Mouse (Mus musculus) liver, embryonic 16.5 days (tissue): ENCODE results near the gene B3gnt8. TPM values are rescaled to one million over a fixed set of nuclear protein-coding genes. Genes with fewer than 3 reads are reported as not detected.

Experiments used
- ATAC-seq: fragments of 200-750 bp; cut with Nextera tagmentation; 2 replicates; pipeline ENCODE4 v1.8.0; 2017; ENCODE audit warnings: low read depth, mild to moderate bottlenecking, moderate number of reproducible peaks, moderate library complexity
- H3K27ac ChIP-seq: fragments of 300-500 bp; sonication (generic); 2 replicates; pipeline ENCODE4 v1.5.1; 2014; ENCODE audit warnings: mild to moderate bottlenecking, low read length
- H3K27me3 ChIP-seq: fragments of 300-500 bp; sonication (generic); 2 replicates; pipeline ENCODE4 v1.6.1; 2014; ENCODE audit warnings: low read depth, low read length, mixed read lengths; ENCODE audit not compliant: control insufficient read depth, insufficient read depth
- H3K36me3 ChIP-seq: fragments of 300-500 bp; sonication (generic); 2 replicates; pipeline ENCODE4 v1.6.1; 2014; ENCODE audit warnings: mild to moderate bottlenecking; ENCODE audit not compliant: control insufficient read depth, insufficient read depth
- H3K4me1 ChIP-seq: fragments of 300-500 bp; sonication (generic); 2 replicates; pipeline ENCODE4 v1.6.1; 2014; ENCODE audit warnings: low read depth, low read length, mixed read lengths; ENCODE audit not compliant: control insufficient read depth
- H3K4me2 ChIP-seq: fragments of 300-500 bp; sonication (generic); 2 replicates; pipeline ENCODE4 v1.6.1; 2014; ENCODE audit warnings: low read depth, low read length, mixed read lengths
- H3K4me3 ChIP-seq: fragments of 300-500 bp; sonication (generic); 2 replicates; pipeline ENCODE4 v1.5.1; 2014; ENCODE audit warnings: low read depth, mild to moderate bottlenecking, low read length
- H3K9ac ChIP-seq: fragments of 300-500 bp; sonication (generic); 2 replicates; pipeline ENCODE4 v1.6.1; 2014; ENCODE audit warnings: low read depth, low read length
- H3K9me3 ChIP-seq: fragments of 300-500 bp; sonication (generic); replicated peaks from 2 replicates; pipeline ENCODE4 v1.6.1; 2016; ENCODE audit warnings: low read length; ENCODE audit not compliant: control insufficient read depth
- WGBS: fragments of 180-500 bp; shearing (Covaris S2); extraction: QIAGEN DNeasy Blood & Tissue Kit; methylation state at CpG from one replicate; pipeline ENCODE4 v1.1.7; 2014; ENCODE audit not compliant: insufficient replicate concordance; 5-methylcytosine and 5-hydroxymethylcytosine counted together
- polyA plus RNA-seq: library from polyadenylated mRNA; unstranded; fragments of >200 nt; fragmentation: Nextera tagmentation; extraction: Ambion mirVana; gene quantifications from 2 replicates; pipeline ENCODE4 v1.2.1, GENCODE M21; 2015

The B3gnt8 gene
- polyA plus RNA-seq, 1 experiment from 2014 or later: 3.1 TPM

GRCm38 (mm10) chr7:25615706-25616011 is 10.8 kb upstream of the B3gnt8 start, which contains the start of gene Erich4:
Gene Erich4 (minus strand): TSS chr7:25615892.
- no peak for ATAC-seq
- H3K9me3 ChIP-seq: no peaks in the 10 kb centered on the region
- H3K27ac ChIP-seq: no peak within 1 kb of the TSS
- 50% methylated on average over 5 of the region's 5 CpGs for WGBS
- no peak within 1 kb of the TSS for H3K4me3 ChIP-seq
- no peaks in the 10 kb centered on the region for H3K27me3 ChIP-seq
- no peak within 1 kb of the TSS for H3K4me2 ChIP-seq
- no peak within 1 kb of the TSS for H3K9ac ChIP-seq
- peaks cover 12% of the 10 kb centered on the region for H3K4me1 ChIP-seq
- no peaks in the 10 kb centered on the region for H3K36me3 ChIP-seq

- Histone ChIP-seq H3K4me2 (no peak overlapping the region), H3K27me3 (no peaks in the 10 kb centered on the region), H3K27ac (no peak overlapping the region), H3K4me3 (no peak overlapping the region), H3K4me1 (peaks cover 12% of the 10 kb centered on the region), H3K9me3 (no peaks in the 10 kb centered on the region), H3K9ac (no peak overlapping the region), H3K36me3 (no peaks in the 10 kb centered on the region)
- WGBS: 63% methylated on average over 10 of the region's 10 CpGs
- no peak for ATAC-seq
Measured at GRCm38 (mm10) chr7:25617376-25618160, 8.9 kb upstream of the B3gnt8 start.

- Histone ChIP-seq H3K27ac (no peak within 1 kb of the TSS), H3K27me3 (no peaks in the 10 kb centered on the region), H3K9ac (peak within 1 kb of the TSS; percentile 61), H3K4me2 (peak within 1 kb of the TSS; percentile 80), H3K4me1 (peaks cover 12% of the 10 kb centered on the region), H3K36me3 (no peaks in the 10 kb centered on the region), H3K9me3 (no peaks in the 10 kb centered on the region), H3K4me3 (peak within 1 kb of the TSS; percentile 76)
- peak; percentile 93 for ATAC-seq
- WGBS: 1% methylated on average over 53 of the region's 53 CpGs
Measured at GRCm38 (mm10) chr7:25618865-25619721, 7.4 kb upstream of the B3gnt8 start, which contains the start of gene Dmac2. Gene Dmac2 (plus strand): TSS chr7:25619414.

- Histone ChIP-seq H3K4me2 (peak overlapping the region; percentile 80), H3K9me3 (no peaks in the 10 kb centered on the region), H3K27ac (no peak overlapping the region)
Measured at GRCm38 (mm10) chr7:25619722-25619991, 6.8 kb upstream of the B3gnt8 start.

GRCm38 (mm10) chr7:25620101-25620500 is 6.4 kb upstream of the B3gnt8 start:
- no peaks in the 10 kb centered on the region for H3K36me3 ChIP-seq
- H3K27me3 ChIP-seq: no peaks in the 10 kb centered on the region
- H3K27ac ChIP-seq: no peak overlapping the region
- H3K4me3 ChIP-seq: no peak overlapping the region; the same call in 1 of the 2 replicates
- H3K9me3 ChIP-seq: no peaks in the 10 kb centered on the region
- no peak overlapping the region; the same call in 1 of the 2 replicates for H3K9ac ChIP-seq
- ATAC-seq: no peak
- H3K4me2 ChIP-seq: peak overlapping the region; percentile 80; the same call in 1 of the 2 replicates
- H3K4me1 ChIP-seq: peaks cover 12% of the 10 kb centered on the region
- 80% methylated on average over 5 of the region's 5 CpGs for WGBS

More at GRCm38 (mm10) chr7:25619722-25619991, 6.8 kb upstream of the B3gnt8 start:
- peaks cover 12% of the 10 kb centered on the region for H3K4me1 ChIP-seq
- 18% methylated on average over 5 of the region's 5 CpGs for WGBS
- H3K36me3 ChIP-seq: no peaks in the 10 kb centered on the region
- peak overlapping the region; percentile 61 for H3K9ac ChIP-seq
- ATAC-seq: no peak
- H3K27me3 ChIP-seq: no peaks in the 10 kb centered on the region
- H3K4me3 ChIP-seq: peak overlapping the region; percentile 76

- Histone ChIP-seq H3K9me3 (no peaks in the 10 kb centered on the region), H3K4me1 (peaks cover 12% of the 10 kb centered on the region), H3K9ac (no peak overlapping the region), H3K4me3 (no peak overlapping the region), H3K27ac (no peak overlapping the region), H3K27me3 (no peaks in the 10 kb centered on the region), H3K4me2 (no peak overlapping the region), H3K36me3 (no peaks in the 10 kb centered on the region)
- 75% methylated on average over 11 of the region's 11 CpGs for WGBS
- no peak for ATAC-seq
Measured at GRCm38 (mm10) chr7:25620751-25621150, 5.7 kb upstream of the B3gnt8 start.

GRCm38 (mm10) chr7:25623857-25624370 is 2.5 kb upstream of the B3gnt8 start:
- Histone ChIP-seq H3K9me3 (no peaks in the 10 kb centered on the region), H3K4me2 (no peak overlapping the region), H3K9ac (no peak overlapping the region), H3K4me3 (no peak overlapping the region), H3K27me3 (no peaks in the 10 kb centered on the region), H3K27ac (no peak overlapping the region), H3K4me1 (peaks cover 36% of the 10 kb centered on the region), H3K36me3 (no peaks in the 10 kb centered on the region)
- no peak for ATAC-seq
- WGBS: 83% methylated on average over 11 of the region's 11 CpGs

GRCm38 (mm10) chr7:25624851-25625250 is 1.6 kb upstream of the B3gnt8 start:
- WGBS: 57% methylated on average over 5 of the region's 5 CpGs
- H3K27me3 ChIP-seq: no peaks in the 10 kb centered on the region
- ATAC-seq: no peak
- no peaks in the 10 kb centered on the region for H3K36me3 ChIP-seq
- no peak overlapping the region for H3K9ac ChIP-seq
- no peaks in the 10 kb centered on the region for H3K9me3 ChIP-seq
- peaks cover 29% of the 10 kb centered on the region for H3K4me1 ChIP-seq
- H3K27ac ChIP-seq: no peak overlapping the region
- no peak overlapping the region for H3K4me2 ChIP-seq
- no peak overlapping the region for H3K4me3 ChIP-seq
